Mouse (Mus musculus) bone marrow, adult 2 months (tissue): ENCODE results near the gene Sgms1.

Source experiments
- CTCF ChIP-seq: fragments of 200-500 bp; IDR thresholded peaks from 2 replicates; pipeline ENCODE4 v1.5.1; 2011; ENCODE audit warnings: low read length, control low read depth; ENCODE audit not compliant: control insufficient read depth, insufficient read depth
- POLR2A ChIP-seq: fragments of 200-500 bp; IDR thresholded peaks from 2 replicates; pipeline ENCODE4 v1.6.1; 2011; ENCODE audit warnings: low read depth, mild to moderate bottlenecking, control low read depth, low read length, borderline replicate concordance; ENCODE audit not compliant: control insufficient read depth

DNA sequence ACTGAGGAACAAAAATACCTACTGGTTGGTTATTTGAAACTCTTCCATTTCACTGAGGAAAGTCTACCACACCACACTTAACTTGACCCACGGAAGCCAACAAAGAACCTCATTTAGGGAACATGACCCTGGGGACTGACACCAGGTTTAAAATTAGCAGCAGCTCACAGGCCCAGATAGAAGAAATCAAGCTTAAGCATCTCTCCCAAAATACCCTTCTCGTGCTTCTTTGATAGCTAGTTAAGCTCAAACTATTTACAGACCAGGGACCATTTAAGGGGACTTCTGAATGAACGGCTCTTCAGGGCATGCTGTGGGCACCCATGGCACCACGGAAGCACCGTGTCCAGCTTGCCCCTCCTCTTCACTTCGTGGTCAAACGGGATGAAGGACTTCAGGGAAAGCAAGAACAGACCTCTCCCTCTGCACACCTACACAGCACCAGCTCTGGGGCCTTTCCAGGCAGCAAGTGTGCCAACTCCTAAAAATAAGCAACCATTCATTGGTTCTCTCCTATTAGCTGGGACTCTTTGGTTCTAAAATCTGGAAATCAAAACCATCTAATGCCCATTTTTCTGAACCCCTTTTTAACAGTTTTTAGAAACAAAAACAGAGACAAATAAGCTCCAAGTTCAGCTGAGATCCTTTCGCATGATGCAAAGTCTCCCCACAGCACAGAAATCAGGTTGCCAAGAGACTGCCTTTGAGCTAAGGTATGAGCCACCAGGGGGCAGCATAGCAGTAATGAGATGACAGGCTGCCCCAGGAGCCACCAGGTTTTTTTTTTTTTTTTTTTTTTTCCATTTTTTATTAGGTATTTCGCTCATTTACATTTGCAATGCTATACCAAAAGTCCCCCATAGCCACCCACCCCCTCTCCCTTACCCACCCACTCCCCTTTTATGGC lies 219.6 kb downstream of the Sgms1 start:
- TF ChIP-seq CTCF: peak; percentile 74
- TF ChIP-seq POLR2A: no peak
